8 mouse cellular contexts compared by ENCODE assay signal in the genomic region with DNA sequence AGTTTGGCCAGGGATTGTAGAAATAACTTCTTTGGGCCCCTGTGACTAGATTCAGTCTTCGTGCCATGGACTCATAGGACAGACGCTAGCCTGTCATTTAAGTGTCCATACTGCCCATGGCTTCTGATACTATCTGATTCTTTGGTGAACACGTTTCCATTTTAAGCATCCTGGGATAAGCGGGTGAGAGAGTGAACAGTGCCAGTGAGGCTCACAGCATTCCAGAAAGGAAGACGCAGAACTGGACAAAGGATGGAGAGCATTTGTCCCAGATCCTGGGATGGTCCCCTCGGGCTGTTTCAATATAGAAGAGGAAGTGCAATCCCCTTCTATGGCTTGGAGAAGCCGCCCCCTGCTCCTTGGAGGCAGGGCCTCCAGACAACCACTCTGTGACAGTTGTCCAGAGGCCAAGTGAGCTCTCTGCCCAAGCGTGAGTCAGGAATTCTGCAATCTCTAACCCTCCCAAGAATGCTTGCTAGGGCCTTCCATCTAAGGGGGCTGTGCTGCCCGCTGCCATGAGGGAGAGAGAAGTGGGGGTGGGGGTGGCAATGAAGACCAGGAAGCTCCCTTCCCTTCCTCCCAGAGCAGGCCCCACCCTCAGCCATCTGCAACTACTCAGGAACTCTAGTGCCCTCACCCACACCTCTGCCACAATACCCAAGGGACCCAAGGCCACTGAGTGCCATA. TPM values are rescaled to one million over a fixed set of nuclear protein-coding genes. Genes with fewer than 3 reads are reported as not detected.
DNase-seq lines count a peak whose midpoint lies in the region; TF ChIP-seq lines count a peak whose summit lies in the region.

No protein-coding gene starts in this region.

- no peaks in the 10 kb centered on the region for H3K79me2 ChIP-seq in heart, adult 2 months (replicated peaks; ENCODE audit: control insufficient read depth, insufficient read depth, low read length)

- peak; percentile 76 for DNase-seq in MN1 (ENCODE audit: low spot score)
- DNase-seq in heart, adult 2 months: peak; percentile 76 to 84
- DNase-seq in kidney, postnatal 10 days: peak; percentile 75
- DNase-seq in mesoderm, embryonic 11.5 days (ENCODE audit: low read depth, low spot score): peak; percentile 39
- no peak for DNase-seq in cerebellum, adult 9-11 months
- no peak for DNase-seq in left cerebral cortex, adult 9 months (ENCODE audit: low spot score in 2 of 2)
- DNase-seq in layer of hippocampus, adult 11-12 months (ENCODE audit: low spot score): no peak

- peak; percentile 67; the same call in 1 of the 2 replicates for TF ChIP-seq EP300 in heart, adult 2 months (IDR thresholded peaks at IDR 0.05; ENCODE audit: insufficient read depth, low read depth, low read length)

- H3K9ac ChIP-seq in heart, adult 2 months (ENCODE audit: low read depth, low read length): peak overlapping the region; percentile 29

- H3K27ac ChIP-seq in cortical plate, adult 2 months (ENCODE audit: insufficient read depth, low read length): peak overlapping the region; percentile 30; the same call in 1 of the 2 replicates
- peak overlapping the region; percentile 95 for H3K27ac ChIP-seq in heart, adult 2 months

- no peaks in the 10 kb centered on the region for H3K36me3 ChIP-seq in heart, adult 2 months (ENCODE audit: control insufficient read depth, insufficient read depth, low read length)

- TF ChIP-seq CTCF in cortical plate, adult 2 months (IDR thresholded peaks at IDR 0.05; ENCODE audit: extremely low read depth, insufficient read depth, low read length): no peak
- no peak for TF ChIP-seq CTCF in heart, adult 2 months (IDR thresholded peaks at IDR 0.05)

- H3K27me3 ChIP-seq in heart, adult 2 months (ENCODE audit: control insufficient read depth, insufficient read depth, low read length): no peaks in the 10 kb centered on the region

- 10% methylated on average over 9 of the region's 9 CpGs for WGBS in heart, adult 2 months

- peaks cover 13% of the 10 kb centered on the region for H3K4me1 ChIP-seq in cortical plate, adult 2 months (ENCODE audit: control insufficient read depth, insufficient read depth, low read length)
- peaks cover 31% of the 10 kb centered on the region for H3K4me1 ChIP-seq in heart, adult 2 months (ENCODE audit: control insufficient read depth, insufficient read depth, low read length)

- TF ChIP-seq POLR2A in cortical plate, adult 2 months (IDR thresholded peaks at IDR 0.05; ENCODE audit: extremely low read depth, insufficient read depth, low read length): no peak
- no peak for TF ChIP-seq POLR2A in heart, adult 2 months (IDR thresholded peaks at IDR 0.05; ENCODE audit: insufficient read depth, low read depth, low read length)

- intact Hi-C loops in heart, adult 2 months (cut with DNase I): no loop called here

- H3K4me3 ChIP-seq in cortical plate, adult 2 months (ENCODE audit: insufficient read depth, low read length): no peak overlapping the region
- peak overlapping the region; percentile 37 for H3K4me3 ChIP-seq in heart, adult 2 months

RNA-seq across cellular contexts. Expression of a gene that starts 3.3 kb away (rescaled TPM):
- 18.0 and 23.7 TPM in 2 replicates for polyA plus RNA-seq in cortical plate, adult 2 months (2012; rRNA removed)
- 100 to 1,000 TPM; 214 to 275 TPM for total RNA-seq in heart, adult 2 months (2021)
- 193 and 266 TPM in 2 replicates for polyA plus RNA-seq in heart, adult 2 months (2012; rRNA removed)

RNA-seq across cellular contexts. Expression of a gene that starts 24.8 kb away (rescaled TPM):
- polyA plus RNA-seq in cortical plate, adult 2 months (2012; rRNA removed): 31.0 and 33.8 TPM in 2 replicates
- total RNA-seq in heart, adult 2 months (2021): 10 to 100 TPM; 21.5 to 26.3 TPM
- 30.7 and 32.2 TPM in 2 replicates for polyA plus RNA-seq in heart, adult 2 months (2012; rRNA removed)

Comparison
In these comparisons a context has a peak if more than half of its experiments do, and no peak if none do; other contexts are left out.
1. DNase-seq: peak in MN1 (single experiment), heart, adult 2 months (2 of 2), kidney, postnatal 10 days (single experiment) and mesoderm, embryonic 11.5 days (single experiment); none in cerebellum, adult 9-11 months (single experiment), left cerebral cortex, adult 9 months (0 of 2) and layer of hippocampus, adult 11-12 months (single experiment).